Comparison of ENCODE assay signal across 8 mouse cellular contexts in the genomic region with DNA sequence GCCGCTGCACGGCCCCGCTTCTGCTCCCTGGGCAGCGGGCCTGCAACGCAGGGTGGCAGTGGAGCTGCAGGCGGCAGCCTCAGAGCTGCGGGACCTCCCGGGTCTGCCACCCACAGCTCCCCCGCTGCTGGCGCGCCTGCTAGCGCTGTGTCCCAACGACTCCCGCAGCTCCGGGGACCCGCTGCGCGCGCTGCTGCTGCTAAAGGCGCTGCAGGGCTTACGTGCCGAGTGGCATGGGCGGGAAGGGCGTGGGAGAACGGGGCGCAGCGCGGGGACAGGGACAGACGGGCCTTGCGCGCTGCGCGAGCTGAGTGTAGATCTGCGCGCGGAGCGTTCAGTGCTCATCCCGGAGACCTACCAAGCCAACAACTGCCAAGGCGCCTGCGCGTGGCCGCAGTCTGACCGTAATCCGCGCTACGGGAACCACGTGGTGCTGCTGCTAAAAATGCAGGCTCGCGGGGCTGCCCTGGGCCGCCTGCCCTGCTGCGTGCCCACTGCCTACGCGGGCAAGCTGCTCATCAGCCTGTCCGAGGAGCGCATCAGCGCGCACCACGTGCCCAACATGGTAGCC. TPM values are rescaled to one million over a fixed set of nuclear protein-coding genes. Genes with fewer than 3 reads are reported as not detected.
A peak's percentile ranks its signal among the peaks of the same experiment; 100 is the strongest.
DNase-seq lines count a peak whose midpoint lies in the region; ATAC-seq lines count a peak whose summit lies in the region.

No protein-coding gene starts in this region.

- peaks cover 26% of the 10 kb centered on the region for H3K4me1 ChIP-seq in forebrain, embryonic 15.5 days
- H3K4me1 ChIP-seq in liver, embryonic 15.5 days (replicated peaks) = peaks cover 51% of the 10 kb centered on the region

- peaks cover 28% of the 10 kb centered on the region for H3K36me3 ChIP-seq in forebrain, embryonic 15.5 days
- peaks cover 33% of the 10 kb centered on the region for H3K36me3 ChIP-seq in liver, embryonic 15.5 days (replicated peaks)

- peak overlapping the region; percentile 55 for H3K9ac ChIP-seq in forebrain, embryonic 15.5 days (replicated peaks)
- peak overlapping the region; percentile 47 for H3K9ac ChIP-seq in liver, embryonic 15.5 days

- H3K4me2 ChIP-seq in forebrain, embryonic 15.5 days (replicated peaks) = peak overlapping the region; percentile 80
- H3K4me2 ChIP-seq in liver, embryonic 15.5 days = peak overlapping the region; percentile 82

- DNase-seq in ES-CJ7 (ENCODE audit: low read depth, low spot score) = peak; percentile 76
- DNase-seq in heart, postnatal 10 days = peak; percentile 81 to 86
- peak; percentile 74 to 82 for DNase-seq in kidney, postnatal 36 days
- DNase-seq in neural tube, embryonic 10.5 days (ENCODE audit: extremely low spot score, low spot score) = peak; percentile 82
- peak; percentile 78 for DNase-seq in testis, postnatal 10 days (ENCODE audit: low spot score)

- under 1% methylated on average over 56 of the region's 58 CpGs for WGBS in forebrain, embryonic 15.5 days
- under 1% methylated on average over 58 of the region's 58 CpGs for WGBS in liver, embryonic 15.5 days (ENCODE audit: insufficient replicate concordance)

- H3K27me3 ChIP-seq in forebrain, embryonic 15.5 days = peaks cover 38% of the 10 kb centered on the region
- peaks cover 62% of the 10 kb centered on the region for H3K27me3 ChIP-seq in liver, embryonic 15.5 days

- peak overlapping the region; percentile 82 for H3K27ac ChIP-seq in forebrain, embryonic 15.5 days (replicated peaks)
- H3K27ac ChIP-seq in liver, embryonic 15.5 days (replicated peaks) = peak overlapping the region; percentile 29

- intact Hi-C loops in heart, postnatal 10 days (cut with DNase I) = loop anchor here (5.0 kb wide), 3 partner anchors 60 to 190 kb away; no protein-coding TSS in a partner anchor

- H3K4me3 ChIP-seq in forebrain, embryonic 15.5 days = peak overlapping the region; percentile 47
- H3K4me3 ChIP-seq in liver, embryonic 15.5 days (replicated peaks) = peak overlapping the region; percentile 53

- ATAC-seq in cerebellum, adult (ENCODE audit: insufficient number of reproducible peaks, low FRiP score, low TSS enrichment) = peak; percentile 71; the same call in 1 of the 2 replicates
- ATAC-seq in forebrain, embryonic 15.5 days (replicated peaks) = peak; percentile 79
- ATAC-seq in liver, embryonic 15.5 days (ENCODE audit: insufficient read depth) = peak; percentile 40

- H3K9me3 ChIP-seq in forebrain, embryonic 15.5 days = no peaks in the 10 kb centered on the region
- no peaks in the 10 kb centered on the region for H3K9me3 ChIP-seq in liver, embryonic 15.5 days (replicated peaks)

RNA-seq across cellular contexts. Expression of a gene that starts 2.1 kb away (rescaled TPM):
- 0.10 TPM in 2 replicates for polyA plus RNA-seq in forebrain, embryonic 15.5 days (2015; fragmentation: Nextera tagmentation; extraction: Ambion mirVana)
- total RNA-seq in heart, postnatal 10 days (2021) = under 1 TPM; 0.41 to 0.45 TPM
- 0.10 and 0.12 TPM in 2 replicates for polyA plus RNA-seq in liver, embryonic 15.5 days (2015; fragmentation: Nextera tagmentation; extraction: Ambion mirVana)

RNA-seq across cellular contexts. Expression of a gene that starts 6.2 kb away (rescaled TPM):
- polyA plus RNA-seq in forebrain, embryonic 15.5 days (2015; fragmentation: Nextera tagmentation; extraction: Ambion mirVana) = 0.31 TPM in 1 of 2 replicates, not detected in the other
- total RNA-seq in heart, postnatal 10 days (2021) = under 1 TPM in 1 of 2 experiments, not detected in 1; 0.74 TPM
- 0.97 and 1.3 TPM in 2 replicates for polyA plus RNA-seq in liver, embryonic 15.5 days (2015; fragmentation: Nextera tagmentation; extraction: Ambion mirVana)

RNA-seq across cellular contexts. Expression of a gene that starts 8.7 kb away (rescaled TPM):
- 140 and 154 TPM in 2 replicates for polyA plus RNA-seq in forebrain, embryonic 15.5 days (2015; fragmentation: Nextera tagmentation; extraction: Ambion mirVana)
- total RNA-seq in heart, postnatal 10 days (2021) = 10 to 100 TPM; 32.6 to 32.9 TPM
- polyA plus RNA-seq in liver, embryonic 15.5 days (2015; fragmentation: Nextera tagmentation; extraction: Ambion mirVana) = 73.6 and 83.0 TPM in 2 replicates

RNA-seq across cellular contexts. Expression of a gene that starts 9.1 kb away (rescaled TPM):
- polyA plus RNA-seq in forebrain, embryonic 15.5 days (2015; fragmentation: Nextera tagmentation; extraction: Ambion mirVana) = 60.2 and 62.6 TPM in 2 replicates
- total RNA-seq in heart, postnatal 10 days (2021) = 10 to 100 TPM; 36.8 to 41.4 TPM
- polyA plus RNA-seq in liver, embryonic 15.5 days (2015; fragmentation: Nextera tagmentation; extraction: Ambion mirVana) = 31.3 and 32.8 TPM in 2 replicates

RNA-seq across cellular contexts. Expression of a gene that starts 19.3 kb away (rescaled TPM):
- polyA plus RNA-seq in forebrain, embryonic 15.5 days (2015; fragmentation: Nextera tagmentation; extraction: Ambion mirVana) = 1,419 and 1,463 TPM in 2 replicates
- 1,000 to 10,000 TPM; 1,023 to 1,076 TPM for total RNA-seq in heart, postnatal 10 days (2021)
- polyA plus RNA-seq in liver, embryonic 15.5 days (2015; fragmentation: Nextera tagmentation; extraction: Ambion mirVana) = 1,470 and 1,719 TPM in 2 replicates

Comparison
In these comparisons a context has a peak if more than half of its experiments do, and no peak if none do; other contexts are left out.
1. Peak in every context shown above with its lines: DNase-seq, ATAC-seq, H3K4me3 ChIP-seq and H3K27ac ChIP-seq.